Mouse (Mus musculus) fat pad, adult 2 months (tissue): ENCODE results near the gene Apoo.
A peak's percentile ranks its signal among the peaks of the same experiment; 100 is the strongest.
"Not testable (repeated sequence)": the region's sequence is repeated elsewhere in the genome, so short reads cannot be mapped to it uniquely, and the experiment has no call there.

Source experiments
- DNase-seq: peaks from one replicate; pipeline ENCODE4 v3.0.0-alpha.2; 2011; ENCODE audit warnings: low read depth, low spot score; ENCODE audit errors: extremely low read depth

The Apoo gene

DNA sequence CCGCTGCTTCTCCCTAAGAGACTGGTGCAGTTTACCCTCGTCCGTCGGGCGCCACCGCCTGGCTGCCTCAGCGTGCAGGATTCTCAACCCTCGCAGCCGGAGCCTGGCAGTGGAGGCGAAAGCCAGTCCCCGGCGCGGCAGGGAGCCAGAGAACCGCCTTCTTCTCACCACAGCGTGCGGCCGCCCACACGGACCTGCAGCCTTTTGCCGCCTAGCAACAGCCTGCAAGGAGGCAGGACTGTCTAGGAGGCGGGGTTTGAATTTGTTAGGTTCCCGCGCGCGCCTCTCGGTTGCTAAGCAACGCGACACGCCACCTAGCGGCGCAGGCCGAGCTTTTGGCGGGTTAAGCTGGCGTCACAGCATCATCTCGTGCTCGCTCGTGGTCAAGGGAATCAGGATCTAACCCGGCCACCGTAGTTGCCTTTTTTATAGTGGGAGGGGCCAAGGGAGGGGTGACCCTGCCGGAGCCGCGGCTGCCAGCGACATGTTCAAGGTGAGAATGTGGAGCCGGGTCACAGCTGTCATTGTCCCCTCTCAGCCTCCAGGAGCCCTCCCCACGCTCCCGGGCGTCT lies at the start of gene Apoo, which contains the start of gene Fam90a1b:
Gene Apoo, plus strand, starts transcription at position 448 of the 572 bp plus-strand sequence.
Gene Fam90a1b, minus strand, starts transcription at position 108 of the 572 bp plus-strand sequence.
- DNase-seq = peak; percentile 62

DNA sequence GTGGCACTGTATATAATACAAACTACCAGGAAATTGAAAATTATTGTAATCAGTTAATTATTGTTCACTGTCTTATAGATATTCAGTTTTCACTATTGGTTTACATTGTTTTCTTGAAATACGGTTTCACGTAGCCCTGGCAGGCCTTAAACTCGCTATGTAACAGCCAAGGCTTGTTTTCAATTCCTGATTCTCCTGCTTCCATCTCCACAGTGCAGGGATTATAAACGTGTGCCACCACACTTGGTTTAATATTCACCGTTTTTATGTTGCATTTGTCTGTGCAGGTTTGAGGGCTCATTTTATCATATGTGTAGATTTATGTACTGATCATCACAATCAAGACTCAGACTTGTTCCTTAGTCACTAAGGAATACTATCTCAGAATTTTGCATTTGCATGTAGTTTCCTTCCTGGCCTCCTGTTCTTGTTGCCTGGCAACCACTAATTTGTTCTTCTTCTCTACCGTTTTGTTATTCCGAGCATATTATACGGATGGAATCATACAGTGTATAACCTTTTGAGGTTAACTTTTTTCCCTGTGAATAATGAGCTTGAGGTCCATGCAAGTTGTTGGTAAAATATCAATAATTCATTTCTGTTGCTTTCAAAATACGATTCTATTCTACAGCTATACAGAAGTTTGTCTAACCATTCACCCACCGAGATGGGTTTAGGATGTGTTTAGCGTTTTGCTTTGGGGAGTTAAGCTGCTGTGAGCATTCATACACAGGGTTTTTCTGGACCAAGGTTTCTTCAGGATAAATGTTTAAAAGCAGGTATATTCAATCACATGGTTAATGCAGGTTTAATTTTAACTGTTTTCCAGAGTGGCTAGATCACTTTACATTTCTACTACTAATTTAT lies 45.6 kb upstream of the Apoo start:
- DNase-seq = no peak

DNA sequence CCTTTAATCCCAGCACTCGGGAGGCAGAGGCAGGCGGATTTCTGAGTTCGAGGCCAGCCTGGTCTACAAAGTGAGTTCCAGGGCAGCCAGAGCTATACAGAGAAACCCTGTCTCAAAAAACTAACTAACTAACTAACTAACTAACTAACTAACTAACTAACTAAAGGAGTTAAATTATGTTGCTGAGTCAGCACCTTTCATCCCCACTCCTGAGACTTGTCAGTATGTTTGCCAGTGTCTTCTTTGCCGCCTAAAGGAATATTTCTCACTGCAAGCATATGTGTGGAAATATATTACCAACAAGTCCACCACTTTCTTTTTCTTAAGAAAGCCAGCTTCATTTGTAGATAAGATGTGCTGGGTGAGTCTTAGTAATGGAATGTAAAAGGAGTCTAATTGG lies 23.3 kb upstream of the Apoo start:
- not testable (repeated sequence) for DNase-seq

DNA sequence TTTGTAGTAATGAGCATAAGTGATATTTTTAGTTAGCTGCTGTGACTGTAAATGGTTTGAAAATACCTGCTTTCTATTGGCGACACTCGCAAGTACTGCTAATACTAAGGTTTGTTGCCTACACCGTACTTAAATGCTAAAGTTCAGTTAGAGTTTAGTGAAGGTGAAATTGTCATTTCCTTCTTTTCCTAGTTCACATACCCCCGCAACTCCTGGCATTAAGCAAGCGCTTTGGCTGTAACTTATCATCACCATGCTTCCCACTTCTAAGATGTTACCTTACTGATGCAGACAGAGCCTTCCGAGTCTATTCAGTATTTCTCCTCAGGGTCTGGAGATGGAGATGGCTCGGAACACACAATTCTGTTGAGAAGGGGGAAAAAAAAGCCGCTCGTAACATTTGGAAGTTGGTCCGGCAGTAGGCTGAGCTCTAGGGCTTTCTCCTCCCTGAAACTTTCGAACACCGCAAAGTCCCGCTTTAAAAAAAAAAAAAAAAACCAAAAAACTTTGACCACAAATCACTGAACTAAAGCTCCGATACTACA lies 1.5 kb upstream of the Apoo start:
- no peak for DNase-seq

DNA sequence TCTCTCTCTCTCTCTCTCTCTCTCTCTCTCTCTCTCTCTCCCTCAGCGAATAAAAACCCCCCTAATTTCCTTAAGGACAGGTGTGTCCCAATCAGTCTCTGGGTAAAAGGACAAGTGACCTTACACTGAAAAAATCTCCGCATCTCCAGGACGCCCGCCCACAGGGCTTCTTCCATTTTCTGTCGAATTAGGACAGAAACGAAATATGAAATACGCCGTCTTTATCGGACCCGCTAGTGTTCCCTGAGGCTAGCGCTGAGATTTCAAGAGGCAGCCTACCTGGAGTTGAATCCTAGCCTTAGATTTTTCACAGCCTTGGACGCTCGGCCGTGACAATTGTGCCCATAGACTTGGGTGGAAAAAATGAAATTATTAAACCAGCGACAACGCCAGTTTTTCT lies 888 bp upstream of the Apoo start:
- DNase-seq = no peak

DNA sequence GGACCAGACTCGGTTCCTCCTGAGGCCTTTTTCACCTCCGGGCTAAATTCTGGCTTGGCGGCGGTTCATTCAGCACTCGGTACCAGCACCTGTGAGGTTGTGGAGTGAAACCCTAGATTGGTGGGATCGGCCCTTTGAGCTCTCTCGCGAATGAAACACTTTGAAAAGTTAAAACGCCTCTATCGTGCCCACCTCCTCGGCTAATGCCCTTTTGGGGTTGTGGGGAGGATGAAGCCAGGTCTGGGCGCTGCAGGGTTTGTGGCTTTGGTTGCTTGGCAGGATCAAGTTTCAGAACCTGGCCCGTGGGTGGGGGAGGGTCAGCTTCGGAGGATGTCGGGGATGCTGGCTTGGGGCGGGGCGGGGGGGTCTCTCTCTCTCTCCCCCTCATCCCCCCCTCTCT lies 331 bp downstream of the Apoo start:
- DNase-seq = no peak

DNA sequence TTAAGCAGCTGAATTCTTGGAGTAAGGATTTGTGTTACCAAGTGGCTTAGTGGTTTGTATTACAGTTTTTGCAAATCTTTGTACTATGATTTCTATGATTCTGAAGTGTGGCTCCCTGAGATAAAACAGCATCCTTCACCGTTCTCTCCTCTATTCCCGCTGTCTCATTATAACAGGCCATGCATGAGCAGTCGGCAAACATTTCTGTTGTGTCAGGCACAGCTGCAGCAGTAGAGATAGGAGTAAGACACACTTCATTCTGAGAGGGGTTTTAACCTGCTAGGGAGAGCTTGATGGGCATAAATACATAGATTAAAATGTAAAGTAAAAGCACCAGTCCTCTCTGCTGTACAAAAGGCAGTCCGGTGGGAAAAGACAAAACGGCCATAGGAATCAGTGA lies 11.8 kb downstream of the Apoo start:
- DNase-seq = no peak

DNA sequence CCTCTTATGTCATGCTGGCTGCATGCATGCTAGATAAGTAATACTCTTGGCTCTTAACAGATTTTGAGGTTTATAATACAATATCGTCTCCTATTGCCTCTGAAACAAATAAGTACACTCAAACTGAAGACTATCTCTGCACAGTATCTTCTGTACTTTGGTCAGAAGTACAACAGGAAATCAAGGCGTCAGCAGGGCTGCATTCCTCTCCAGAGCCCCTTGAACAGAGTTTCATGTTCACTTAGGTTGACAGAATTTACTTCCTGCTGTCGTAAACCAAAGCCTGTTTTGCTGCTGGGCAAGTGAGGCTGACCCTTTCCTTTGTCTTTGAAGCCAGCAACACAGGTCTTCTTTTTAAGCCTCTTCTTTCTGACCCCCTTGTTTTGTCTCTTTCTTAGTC lies 42.1 kb downstream of the Apoo start:
- DNase-seq = no peak

DNA sequence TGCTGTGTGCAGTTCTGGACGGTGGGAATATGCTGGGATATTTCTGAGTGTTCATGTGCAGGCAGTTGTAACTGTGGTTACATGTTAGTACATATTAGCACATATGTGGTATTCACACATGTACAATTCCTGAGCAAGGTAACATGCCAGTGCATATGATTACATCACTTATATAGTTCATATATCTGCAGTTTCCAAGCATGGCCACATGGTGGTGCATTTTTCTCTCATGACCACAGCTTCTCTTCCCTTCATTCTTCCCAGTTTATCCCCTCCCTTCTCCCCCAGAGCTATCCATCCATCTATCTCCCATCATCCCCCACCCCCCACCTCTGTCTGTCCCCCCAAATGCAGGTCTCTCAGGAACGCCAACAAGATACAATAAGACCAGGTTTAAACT lies 53.3 kb downstream of the Apoo start:
- DNase-seq = no peak

DNA sequence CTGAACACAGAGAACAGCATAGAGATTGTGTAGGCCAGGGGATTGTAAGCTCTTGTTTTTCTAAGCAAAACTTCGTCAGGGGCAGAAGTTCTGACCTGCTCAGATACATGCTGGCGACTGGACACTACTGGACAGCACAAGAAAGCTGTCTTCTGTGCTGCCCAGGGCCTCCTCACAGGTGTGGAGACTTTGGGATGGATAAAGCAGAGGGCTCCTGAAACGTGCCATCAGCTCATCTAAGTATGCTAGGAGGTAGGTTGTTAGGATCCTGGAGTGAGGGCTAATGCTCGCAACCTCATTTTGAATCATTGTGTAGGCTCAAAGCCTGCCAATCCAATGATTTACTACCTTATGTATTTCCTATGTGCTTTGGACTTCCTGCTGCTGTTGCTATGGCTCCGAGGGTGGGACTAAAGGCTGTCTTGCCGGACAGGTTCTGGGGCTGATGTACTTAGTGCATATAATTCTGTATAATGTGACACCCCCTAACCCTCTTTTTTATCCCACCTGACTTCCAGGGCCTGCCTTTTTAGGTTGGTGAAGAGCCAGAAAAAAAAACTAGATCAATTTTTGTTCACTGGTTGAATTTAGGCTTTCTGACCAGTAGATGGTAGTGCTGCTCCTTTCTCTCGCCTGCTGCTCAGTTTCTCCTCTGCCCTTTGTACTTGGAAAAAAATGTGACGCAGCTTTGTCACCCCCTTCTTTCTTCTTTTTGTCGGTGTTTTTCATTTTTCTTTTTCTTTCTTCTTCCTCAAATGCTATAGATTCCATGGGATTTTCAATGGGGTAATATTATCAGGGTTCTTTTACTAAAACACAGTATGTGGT lies 64.8 kb downstream of the Apoo start:
- no peak for DNase-seq

DNA sequence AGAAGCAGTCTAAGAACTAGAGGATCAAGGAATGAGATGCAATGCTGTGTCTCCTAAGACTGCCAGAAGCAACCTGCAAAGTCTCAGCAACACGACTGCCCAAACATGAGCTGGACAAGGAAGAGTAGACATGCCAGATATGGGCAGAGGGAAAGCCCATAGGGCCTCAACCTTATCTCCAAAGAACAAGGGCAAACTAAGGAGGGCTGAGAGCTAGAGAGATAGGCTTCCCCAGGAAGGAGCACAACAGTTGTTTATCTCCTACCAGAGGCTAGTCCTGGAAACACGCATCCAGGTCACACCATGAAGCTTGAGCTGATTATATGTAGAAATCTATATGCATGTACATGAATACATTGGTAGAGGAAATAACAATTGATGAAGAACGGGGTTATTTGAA lies 78.5 kb downstream of the Apoo start:
- not testable (repeated sequence) for DNase-seq

DNA sequence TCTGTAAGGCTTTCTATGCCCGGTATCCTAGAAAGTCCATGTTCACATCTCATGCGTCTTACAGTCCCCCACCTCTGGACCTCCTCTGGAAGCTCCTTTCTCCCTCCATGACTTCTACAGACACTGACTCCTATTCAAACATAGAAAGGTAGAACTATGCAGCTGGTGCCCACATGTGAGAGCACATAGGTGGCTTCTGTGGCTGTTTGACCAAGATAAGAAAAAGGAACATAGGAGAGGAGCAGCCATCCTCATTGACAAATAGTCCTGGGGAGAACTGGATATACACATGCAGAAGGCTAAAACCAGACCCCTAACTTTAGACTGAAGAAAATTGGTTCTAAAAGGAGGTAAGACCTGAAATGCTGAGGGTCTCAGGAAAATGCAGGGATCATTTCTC lies 79.1 kb downstream of the Apoo start:
- DNase-seq = not testable (repeated sequence)

DNA sequence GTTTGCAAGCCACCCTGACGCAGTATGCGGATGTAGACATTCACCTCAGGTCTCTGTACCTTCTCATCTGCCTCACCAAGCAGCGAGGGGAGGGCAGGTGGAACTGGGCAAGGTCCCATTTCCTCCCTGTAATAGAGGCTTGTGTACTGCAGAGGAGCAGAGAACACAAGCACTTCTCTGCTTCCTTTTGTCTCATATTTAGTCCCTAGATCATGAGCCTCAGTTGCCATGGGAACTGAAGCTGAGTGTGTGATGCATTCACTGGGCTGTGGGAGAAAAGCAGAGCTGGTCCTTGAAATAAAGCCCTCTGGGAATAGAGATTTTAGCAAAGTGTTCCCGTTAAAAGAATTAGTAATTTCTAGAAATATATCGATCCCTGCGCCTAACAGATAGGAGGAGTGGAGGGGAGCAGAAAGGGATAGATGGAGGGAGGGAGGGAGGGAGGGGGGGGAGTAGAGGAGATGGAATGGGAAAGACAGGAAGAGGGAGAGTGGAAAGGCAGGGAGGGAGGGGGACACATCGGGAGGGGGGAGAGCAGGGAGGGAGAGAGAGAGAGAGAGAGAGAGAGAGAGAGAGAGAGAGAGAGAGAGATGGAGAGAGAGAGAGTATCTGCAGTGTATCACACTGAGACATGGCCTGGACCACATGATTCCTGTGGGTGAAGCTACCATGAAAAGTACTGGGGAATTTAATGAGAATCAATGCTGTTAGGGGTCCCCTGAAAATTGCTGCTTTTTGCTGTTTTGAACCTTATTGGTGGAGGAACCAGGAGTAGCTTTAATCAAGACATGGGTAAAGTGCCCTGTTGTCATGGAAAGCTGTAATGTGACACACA lies 83.3 kb downstream of the Apoo start:
- DNase-seq = not testable (repeated sequence)

DNA sequence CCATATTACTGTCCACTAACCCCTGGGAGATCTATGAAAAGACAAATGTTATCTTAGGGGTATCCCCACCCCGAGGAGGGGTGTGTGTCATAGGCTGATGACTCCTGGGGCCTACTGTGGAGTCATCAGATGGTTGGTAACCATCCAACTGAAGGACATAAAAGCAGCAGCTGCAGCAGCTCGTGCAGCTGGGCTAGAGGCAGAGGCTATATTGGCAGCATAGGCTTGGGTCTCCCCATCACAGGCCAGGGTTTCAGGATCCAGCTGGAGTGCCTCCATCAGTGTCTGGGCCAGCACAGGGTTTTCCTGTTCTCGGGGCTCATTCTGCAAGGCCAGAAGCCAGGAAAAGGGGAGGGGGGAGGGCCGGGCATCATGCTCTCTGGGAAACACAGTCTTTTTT lies 92.4 kb downstream of the Apoo start:
- no peak for DNase-seq

DNA sequence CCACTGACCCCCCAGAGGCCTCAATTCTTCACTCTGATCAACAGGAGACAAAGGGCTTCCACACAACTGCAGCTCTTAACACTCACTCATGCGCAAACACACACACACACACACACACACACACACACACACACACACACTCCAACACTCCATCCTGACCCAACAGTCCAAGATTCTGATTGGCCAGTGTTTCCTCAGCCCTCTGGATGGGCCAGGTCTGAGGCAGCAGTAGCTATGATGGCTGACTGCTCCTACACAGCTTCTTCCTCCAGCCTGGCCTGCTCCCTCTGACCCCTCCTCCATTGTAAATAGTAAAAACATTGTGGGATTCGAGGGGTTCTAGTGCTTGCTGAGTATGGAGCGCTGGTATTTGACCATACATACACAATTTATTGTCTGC lies 94.6 kb downstream of the Apoo start:
- not testable (repeated sequence) for DNase-seq

DNA sequence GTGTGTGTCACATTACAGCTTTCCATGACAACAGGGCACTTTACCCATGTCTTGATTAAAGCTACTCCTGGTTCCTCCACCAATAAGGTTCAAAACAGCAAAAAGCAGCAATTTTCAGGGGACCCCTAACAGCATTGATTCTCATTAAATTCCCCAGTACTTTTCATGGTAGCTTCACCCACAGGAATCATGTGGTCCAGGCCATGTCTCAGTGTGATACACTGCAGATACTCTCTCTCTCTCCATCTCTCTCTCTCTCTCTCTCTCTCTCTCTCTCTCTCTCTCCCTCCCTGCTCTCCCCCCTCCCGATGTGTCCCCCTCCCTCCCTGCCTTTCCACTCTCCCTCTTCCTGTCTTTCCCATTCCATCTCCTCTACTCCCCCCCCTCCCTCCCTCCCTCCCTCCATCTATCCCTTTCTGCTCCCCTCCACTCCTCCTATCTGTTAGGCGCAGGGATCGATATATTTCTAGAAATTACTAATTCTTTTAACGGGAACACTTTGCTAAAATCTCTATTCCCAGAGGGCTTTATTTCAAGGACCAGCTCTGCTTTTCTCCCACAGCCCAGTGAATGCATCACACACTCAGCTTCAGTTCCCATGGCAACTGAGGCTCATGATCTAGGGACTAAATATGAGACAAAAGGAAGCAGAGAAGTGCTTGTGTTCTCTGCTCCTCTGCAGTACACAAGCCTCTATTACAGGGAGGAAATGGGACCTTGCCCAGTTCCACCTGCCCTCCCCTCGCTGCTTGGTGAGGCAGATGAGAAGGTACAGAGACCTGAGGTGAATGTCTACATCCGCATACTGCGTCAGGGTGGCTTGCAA lies 95.9 kb downstream of the Apoo start:
- not testable (repeated sequence) for DNase-seq
